Mouse (Mus musculus): ENCODE data around the gene Efcab5.
A peak's percentile ranks its signal among the peaks of the same experiment; 100 is the strongest.

Gene Efcab5

DNA sequence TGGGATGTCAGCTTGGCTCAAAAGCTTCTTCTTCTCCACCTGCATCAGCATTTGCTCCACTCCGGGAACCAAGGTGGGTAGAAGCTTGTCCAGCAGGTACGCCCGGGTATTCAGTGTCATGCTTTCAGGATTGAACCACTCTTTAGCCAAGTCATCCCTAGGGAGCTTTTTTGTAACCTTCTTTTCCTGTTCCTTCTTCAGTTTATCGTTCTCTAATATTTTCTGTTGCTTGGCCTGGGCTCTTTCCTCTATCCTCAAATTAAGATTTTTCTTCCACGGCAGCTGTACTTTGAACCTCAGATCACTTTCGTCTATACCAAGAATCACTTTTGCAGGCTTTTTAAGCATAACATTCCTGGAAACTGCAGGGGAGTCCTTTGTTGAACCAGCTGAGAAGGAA is at the start of gene Efcab5:
Efcab5 (minus strand) TSS at position 101 of the 400 bp plus-strand sequence.
- no peak for DNase-seq

DNA sequence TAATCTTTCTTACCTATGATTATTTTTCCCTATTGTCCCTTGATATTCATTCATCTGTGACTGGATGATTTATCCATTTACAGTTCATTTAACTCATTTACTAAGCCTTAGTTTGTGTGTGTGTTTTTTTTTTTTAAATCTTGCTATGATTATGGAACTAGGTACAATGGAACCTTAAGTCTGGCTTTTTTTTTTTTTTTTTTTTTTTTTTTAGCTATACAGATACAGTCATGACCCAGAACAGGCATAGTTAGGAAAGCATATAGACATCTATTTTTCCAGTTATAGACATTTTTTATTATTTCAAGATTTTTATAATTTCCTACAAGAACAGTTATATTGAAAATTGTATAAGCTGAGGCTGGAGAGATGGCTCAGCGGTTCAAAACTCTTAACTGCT is 46.5 kb upstream of the Efcab5 start:
- no peak for DNase-seq

DNA sequence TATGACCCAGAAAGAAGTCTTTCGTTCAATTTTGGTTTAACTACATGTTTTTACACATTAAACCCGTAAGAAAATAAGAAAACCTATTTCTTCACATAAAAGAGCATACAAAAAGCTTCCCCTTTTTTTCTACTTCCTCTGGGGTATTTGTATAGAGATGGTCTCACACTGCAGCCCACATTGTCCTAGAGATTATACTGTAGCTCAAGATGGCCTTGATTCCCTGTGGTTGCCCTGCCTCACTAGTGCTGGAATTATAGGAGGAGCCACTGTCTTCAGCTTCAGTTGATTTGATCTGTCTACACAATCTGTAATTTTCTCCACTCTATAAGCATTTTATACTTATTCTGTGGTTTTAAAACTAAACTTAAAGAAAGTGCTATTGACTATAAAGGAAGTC is 42.7 kb upstream of the Efcab5 start:
- no peak for DNase-seq

DNA sequence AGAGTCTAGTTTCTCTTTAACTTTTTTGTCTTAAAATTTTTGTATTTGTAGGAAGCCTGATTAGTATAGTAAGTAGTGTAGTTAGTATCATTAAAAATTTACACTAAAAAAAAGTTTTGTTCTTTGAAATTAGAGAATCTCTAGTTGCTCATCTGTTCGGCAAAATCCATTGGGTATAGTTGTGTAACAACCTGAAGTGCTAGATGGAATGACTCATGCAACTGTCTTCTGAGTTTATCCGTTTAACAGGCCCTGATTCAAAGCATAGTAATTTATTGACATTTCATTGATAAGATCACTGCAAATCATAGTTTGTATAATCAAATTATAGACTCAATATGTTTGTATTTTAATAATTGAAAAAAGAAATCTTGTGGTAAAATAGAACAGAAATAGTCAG is 42.0 kb upstream of the Efcab5 start:
- no peak for DNase-seq

DNA sequence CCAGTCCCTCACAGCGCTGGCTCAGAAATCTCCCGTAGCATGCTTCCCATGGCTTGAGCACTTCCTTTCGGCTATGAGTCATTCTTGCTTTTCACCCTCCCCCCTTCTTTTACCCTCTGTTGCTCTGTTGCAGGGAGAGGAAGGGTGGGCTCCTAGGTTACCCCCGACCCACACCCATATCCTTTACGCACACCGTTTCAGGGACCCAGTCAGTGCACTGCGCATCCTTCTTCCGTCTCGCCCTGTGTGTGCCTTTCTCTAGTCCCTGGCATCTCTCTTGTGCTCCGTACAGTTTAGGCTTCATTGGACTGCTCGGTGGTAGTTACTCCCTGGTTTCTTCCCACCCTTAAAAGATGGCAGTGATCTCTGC is 28.0 kb upstream of the Efcab5 start:
- no peak for DNase-seq

DNA sequence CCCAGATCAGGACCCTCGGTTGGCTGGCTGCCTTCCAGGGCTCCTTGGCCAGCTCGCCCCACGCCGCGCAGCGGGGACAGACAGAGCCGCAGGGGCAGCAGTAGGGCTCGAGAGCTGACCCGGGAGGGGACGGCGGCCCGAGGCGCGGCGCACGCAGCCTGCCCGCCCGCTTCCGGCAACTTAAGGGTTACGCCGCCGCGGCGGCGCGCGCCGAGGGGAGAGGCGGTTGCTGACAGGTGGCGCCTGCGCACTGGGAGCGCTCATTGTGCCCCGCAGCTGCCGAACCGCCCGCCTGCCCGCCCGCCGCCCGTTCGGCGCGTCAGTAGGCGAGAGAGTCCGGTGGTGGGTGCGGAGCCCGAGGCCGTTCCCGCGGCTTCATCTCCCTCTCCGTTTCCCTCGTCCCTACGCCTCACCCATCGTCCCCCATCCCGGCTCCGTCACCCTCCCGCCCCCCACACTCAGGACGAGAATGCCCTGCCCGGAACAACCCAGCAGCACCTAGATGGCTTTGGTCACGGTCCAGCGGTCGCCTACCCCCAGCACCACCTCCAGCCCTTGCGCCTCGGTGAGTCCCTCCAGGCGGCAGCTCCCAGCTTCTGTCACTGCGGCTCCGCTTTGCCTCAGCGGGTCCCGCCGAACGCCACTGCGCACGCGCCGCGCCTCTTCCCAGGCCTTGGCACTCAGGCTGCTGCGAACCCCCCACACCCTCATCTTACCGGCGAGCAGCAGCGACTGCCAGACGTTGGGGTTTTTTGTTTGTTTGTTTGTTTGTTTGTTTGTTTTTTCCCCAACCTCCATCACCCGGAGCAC is 27.4 kb upstream of the Efcab5 start, which contains the start of gene Ssh2:
Ssh2 (plus strand) TSS at position 337 of the 810 bp plus-strand sequence.
- peak; percentile 91 to 92 for DNase-seq

DNA sequence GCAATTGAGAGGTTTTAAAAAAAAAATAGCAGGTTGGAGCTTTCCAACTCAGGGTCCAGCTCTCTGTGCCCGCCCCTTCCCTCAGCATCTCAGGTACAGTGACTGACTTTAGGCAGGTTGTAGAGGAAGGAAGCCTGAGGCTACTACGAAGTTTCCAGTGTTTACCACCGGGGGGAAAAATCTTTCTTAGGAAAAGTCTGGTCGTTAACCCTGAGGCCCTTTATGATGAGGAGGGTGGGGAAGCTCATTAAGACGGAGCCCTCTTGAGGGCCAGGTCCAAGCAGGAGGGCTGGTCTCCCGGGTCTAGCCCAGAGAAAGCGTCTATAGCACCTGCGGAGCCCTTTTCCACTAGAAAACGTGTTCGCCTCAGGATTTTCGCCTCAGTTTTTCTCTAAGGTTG is 26.7 kb upstream of the Efcab5 start:
- no peak for DNase-seq

DNA sequence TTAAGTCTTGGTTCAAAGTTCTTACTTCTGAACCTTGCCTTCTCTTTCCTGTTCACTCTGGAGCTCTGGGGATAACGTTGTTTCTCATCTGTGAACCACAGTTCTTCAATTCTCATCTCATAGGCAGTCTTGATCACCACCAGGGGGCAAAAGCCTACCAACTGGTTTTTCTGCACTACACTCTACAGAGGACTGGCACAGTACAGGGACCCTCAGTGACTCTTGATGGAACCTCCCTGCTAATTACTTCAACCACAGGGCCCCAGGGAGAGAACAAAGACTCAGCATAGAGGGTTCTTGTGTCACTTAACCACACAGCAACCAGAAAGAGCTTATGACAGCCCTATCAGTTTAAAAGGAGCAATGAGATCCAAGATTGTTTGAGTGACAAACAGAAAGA is 26.0 kb upstream of the Efcab5 start:
- DNase-seq: peak; percentile 70 to 73

DNA sequence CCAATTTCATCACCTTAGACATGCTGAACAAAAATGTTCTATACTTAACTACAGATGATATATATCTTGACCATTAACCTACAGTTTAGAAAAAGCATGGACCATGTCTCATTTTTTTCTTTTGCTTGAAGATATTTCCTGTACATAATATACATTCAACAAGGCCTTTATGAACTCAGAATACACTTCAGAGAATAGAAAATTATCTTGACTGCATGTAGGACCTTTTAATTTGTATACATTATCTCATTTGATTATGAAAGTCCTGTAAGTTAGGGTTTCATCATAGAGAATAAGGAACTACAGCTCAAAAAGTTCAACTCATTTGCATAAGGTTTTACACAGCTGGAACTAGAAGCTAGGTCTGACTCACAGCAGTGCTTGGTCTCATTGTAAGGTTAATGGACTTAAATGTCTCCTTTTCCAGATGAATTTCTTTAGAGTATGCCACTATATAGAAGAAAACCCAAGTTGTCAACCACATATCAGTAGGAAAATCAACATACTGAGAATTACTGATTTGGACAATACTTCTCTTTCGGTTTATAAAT is 25.4 kb upstream of the Efcab5 start:
- no peak for DNase-seq

DNA sequence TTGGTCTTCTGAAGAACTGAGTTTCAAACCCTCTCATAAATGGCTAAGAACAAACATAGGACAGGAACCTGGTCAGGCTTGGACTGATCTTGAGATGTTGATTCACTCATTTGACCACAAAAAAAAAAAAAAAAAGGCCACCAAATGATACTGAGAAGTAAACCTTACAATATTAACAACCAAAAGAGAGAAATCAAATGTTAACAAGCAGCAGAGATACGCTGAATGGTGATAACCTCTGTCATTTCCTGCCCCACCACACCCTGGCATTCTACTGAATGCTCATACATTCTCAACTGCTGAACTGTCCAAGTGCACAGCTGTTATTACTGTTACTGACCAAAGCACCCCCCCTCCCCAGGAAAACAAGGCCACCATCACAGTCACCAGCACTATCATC is 11.9 kb upstream of the Efcab5 start:
- DNase-seq: no peak

DNA sequence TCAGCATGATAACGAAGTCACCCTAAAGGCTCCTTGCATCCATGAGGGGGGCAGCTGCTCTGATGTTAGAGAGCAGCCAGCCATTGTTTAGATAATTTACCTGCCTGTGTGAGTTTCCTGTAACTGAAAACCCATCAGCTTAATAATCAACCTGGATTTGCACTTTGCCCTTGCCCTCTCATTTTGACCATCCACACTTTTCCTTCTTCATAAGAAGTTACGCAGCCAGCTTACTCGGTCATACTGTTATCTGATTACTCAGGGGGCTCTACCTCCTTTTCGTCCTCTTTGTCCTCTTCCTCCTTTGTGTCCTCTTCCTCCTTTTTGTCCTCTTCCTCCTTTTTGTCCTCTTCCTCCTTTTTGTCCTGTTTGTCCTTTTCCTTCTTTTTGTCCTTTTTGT is 10.9 kb upstream of the Efcab5 start:
- DNase-seq: no peak

DNA sequence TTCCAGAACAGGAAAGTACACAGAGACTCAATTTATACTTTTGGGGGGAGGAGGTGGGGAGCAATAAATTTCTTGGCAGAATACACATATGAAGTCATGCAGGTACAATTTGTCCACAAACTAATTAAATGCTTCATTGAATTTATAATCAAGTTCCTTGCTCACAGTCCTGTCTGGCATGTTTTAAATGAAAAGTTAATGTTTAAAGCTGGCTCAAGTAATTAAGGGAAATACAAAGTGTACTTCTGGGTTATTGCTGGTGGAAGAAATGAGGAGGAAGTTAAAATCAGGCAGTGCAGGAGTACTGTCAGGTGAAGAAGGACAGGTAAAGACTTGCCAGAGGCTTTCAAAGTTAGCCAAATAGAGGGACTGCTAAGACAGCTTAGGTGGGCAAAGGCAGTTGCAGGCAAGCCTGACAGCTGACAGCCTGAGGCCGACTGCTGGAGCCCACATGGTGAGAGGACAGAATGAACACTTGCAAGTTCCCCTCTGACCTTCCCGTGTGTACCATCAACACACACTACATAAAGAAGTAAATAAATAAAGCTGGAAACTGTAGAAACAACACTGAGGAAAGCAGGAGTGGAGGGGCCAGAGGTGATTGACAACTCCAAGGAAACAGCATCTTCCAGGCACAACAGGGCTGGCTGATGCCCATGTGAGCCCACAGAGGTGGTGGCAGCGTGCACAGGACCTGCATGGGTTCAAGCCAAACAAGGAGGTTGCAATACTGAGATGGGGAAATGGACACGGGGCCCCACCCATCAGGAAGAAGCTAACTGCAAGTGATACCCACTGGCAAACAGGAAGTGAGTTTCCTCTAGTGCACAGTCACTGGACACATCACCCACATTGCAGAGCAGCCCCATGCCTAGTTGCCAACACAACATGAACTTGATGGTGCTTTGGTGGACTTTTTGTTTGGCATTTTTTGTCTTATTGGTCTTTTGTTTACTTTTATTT is 7.7 kb upstream of the Efcab5 start:
- no peak for DNase-seq

DNA sequence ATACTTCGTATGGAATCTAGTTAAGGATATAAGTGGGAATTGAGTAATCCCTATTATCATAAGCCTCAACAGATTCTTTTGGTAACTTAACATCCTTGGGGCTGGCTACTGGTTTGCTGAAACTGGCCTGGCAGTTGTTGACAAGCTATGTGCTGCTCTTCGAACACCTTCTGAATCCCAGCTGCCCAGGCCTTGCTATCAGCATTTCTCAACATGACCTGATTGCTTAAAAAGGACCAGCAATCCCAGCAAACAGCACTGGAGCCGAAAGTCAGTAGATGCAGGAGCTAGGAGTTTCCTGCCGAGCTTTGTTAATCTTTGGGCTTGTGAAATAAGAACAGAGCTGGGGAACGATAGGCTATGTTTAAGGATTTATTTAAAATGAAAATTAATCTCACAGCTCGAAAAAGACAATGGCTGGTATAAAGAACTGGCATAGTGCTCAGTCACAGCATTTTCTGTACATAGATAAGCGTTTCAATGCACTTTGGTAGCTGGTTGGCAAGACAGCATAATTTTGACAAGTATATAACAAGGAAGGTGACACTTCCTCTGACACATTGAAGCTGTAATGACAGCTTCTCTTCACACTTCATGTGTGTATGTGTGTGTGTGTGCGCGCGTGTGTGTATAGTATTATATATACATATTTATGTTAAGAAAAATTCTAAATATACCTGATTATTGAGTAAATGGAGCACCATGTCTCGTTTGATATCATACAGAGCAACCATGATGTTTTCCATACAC is 6.8 kb upstream of the Efcab5 start:
- no peak for DNase-seq

DNA sequence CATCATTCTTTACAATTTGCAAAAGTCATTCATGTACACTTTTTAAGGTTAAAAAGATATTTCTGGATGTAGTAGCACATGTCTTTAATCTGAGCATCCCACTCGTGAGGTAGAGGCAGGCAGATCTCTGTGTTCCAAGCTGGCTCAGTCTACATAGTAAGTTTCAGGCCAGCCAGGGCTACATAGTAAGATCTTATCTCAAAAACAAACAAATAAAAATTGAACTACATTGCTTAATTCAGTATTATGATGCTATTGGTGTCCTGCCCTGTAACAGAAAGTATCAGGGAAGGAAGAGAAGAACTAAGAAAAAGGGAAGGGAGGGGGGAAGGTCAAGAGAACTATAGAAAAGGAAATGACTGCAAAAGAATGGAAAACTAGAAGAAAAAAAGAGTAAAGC is 6.0 kb upstream of the Efcab5 start:
- no peak for DNase-seq

DNA sequence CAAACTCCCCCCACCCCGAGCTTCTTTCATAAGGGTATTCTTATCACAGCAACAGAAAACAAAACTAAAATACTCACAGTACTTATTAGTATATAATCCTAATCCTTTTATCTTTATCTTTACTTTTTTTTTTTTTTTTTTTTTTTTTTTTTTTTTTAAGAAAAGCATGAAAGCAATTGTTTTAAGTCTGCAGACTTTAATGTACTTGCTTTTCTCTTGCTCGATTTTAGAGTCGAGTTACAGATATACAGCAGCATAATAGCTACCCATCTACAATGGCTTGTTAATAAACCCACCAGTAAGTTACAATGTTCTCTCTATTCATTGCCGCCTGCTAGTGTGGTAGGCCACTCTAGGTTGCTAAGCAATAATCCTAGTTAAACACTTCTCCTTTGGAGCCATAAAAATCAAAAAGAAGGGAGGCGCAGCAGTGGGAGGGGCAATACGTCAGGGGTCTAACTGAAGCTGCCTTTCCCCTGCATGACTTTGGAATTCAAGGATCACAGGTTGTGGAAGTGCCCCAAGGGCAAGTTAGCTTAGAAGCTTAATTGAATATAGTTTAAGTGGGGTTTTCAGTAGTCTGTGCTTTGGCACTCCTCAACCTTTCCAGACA is 5.3 kb upstream of the Efcab5 start:
- no peak for DNase-seq

DNA sequence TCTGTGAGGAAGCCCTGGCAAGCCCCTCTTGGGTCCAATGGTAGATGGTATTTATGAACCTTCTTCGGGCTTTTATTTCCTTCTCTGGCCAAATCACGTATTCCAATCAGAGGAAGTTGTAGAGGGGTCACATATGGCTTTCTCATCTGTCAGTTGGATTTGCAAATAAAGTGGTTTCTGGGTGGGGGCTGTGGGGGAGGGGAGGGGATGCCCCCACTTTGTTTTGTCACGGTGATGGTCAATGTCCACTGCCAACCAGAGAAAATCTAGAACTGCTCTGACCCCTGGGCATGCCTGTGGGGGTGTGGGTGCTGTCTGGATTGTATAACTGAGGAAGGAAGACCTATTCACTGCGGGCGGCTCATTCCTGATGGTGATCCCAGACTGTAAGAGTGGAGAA is 4.6 kb upstream of the Efcab5 start:
- DNase-seq: no peak

DNA sequence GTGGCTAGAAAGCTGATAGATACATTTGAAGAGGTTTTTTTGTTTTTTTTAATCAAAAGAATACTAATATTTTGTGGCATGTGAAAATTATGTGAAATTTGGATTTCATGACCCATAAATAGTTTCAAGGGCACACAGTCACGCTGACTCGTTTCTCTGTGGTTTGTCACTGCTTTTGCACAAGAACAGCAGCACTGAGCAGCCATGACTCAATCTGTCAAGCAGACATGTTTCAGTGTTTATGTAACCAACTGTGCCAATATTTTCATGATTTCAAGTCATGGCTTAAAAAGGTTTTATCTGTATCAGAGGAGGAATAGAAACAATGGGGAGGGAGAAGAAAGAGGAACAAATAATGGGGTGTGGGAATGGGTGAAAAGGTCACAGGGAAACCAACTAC is 3.8 kb downstream of the Efcab5 start:
- no peak for DNase-seq

DNA sequence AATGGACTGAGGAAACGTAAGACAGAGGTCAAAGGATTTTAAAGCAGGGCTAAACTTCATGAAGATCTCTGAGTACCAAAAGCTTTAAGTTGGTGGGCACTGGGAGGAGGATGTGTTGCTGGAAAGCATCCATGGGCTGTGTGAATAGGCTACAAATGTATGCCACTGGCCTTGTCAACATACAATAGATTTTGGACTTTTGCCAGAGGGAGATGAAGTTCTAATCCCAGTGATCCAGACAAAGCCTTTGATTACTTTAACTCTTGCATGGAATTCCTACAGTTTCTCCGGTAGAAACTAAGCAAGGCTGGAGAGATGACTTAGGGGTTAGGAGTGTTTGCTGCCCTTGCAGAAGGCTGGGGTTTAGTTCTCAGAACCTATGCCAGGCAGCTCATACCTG is 6.2 kb downstream of the Efcab5 start:
- DNase-seq: no peak

DNA sequence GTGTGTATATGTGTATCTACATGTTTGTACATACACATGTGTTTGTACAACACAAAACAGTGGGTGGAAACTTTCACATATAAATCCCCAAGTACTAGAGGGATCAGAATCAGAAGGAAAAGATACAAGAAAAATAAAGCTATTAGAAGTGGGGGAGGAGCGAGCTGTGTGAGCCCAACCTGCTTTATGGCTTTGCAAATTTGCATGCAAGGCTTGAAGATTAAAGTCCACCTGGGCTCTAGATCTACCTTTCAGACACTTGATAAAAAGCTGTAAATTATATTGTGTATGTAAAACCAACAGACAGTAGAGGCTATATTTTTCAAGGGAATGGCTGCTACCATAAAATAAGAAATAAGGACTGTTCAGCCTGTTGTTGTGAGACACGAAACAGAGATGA is 6.7 kb downstream of the Efcab5 start:
- DNase-seq: no peak

DNA sequence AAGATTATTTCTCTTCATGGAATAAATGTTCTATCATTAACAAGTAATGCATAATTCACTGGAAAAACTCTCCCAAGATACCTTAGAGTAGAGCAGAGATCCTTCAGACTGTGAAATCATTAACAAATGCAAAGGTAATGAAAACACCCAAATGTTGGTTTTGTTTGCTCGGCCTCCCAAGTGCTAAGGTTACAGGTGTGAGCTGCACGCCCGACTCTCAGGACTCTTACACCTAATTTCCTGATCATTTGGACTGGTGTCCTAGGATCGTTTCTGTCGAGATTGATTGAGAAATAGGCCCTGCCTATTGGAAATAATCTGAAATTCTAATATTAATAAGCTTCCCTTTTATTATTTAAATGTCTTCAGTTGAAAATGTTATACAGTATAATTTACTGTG is 7.2 kb downstream of the Efcab5 start:
- no peak for DNase-seq

DNA sequence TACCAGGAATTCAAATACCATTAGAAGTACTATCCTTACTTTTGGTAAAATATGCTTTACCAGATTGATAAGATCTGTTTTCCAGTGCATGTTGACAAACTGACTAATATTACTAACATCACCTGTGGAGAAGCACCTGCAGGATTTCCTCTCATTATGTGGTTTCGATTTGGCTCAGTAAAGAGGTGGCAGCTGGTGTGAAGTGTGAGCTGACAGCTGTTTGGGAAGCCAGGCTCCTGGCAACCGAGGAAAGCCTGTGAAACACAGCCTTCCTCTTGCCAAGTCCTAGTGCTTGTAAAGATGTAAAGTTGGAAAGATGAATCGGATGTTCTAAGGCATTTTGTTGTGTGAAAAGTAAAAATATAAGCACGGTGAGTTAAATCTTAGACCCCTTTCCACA is 7.9 kb downstream of the Efcab5 start:
- DNase-seq: peak; percentile 76 to 78

DNA sequence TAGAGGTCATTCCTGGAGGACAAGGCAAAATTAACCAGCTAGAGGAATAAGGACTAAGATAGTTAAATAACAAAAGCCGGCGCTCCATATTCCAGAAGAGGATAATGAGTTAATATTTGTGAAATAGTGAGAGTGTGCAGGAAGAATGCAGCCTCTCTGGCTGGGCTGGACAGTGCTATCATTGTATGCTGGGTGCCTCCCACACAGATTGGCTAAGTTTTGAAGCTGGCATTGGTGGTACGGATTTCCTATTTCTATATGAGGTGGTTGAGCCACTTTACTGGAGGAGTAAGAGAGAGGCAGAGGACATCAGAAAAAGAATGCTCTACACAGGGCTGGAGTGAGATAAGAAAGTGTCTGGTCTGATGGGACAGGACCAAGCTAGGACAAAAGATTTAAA is 9.0 kb downstream of the Efcab5 start:
- DNase-seq: no peak

DNA sequence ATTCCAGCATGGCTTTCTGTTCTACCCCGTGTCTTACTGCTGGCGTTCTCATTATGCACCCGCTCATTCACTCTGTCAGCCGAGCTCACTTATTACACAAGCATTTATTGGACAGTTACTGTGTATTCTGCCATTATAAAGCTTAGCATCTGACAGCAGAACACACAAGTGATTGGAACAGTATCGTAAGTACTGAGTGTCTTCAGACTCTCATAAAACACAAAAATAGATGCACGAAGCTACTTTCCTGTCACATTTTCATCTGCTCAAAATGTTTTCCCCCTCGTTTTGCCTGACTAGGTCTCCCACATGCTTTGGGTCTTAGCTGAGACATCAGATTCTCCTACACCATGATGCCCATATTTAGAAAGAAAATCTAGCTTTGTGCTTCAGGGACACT is 14.2 kb downstream of the Efcab5 start:
- no peak for DNase-seq
